Mouse (Mus musculus): ENCODE data around the gene Nupl1. TPM values are rescaled to one million over a fixed set of nuclear protein-coding genes. Genes with fewer than 3 reads are reported as not detected.

Gene Nupl1
- not detected for polyA plus RNA-seq (2014; fragmentation: Illumina TruSeq; extraction: RNeasy Lipid Tissue Mini Kit (QIAGEN cat#74804); ENCODE audit: low read depth, low replicate concordance)

DNA sequence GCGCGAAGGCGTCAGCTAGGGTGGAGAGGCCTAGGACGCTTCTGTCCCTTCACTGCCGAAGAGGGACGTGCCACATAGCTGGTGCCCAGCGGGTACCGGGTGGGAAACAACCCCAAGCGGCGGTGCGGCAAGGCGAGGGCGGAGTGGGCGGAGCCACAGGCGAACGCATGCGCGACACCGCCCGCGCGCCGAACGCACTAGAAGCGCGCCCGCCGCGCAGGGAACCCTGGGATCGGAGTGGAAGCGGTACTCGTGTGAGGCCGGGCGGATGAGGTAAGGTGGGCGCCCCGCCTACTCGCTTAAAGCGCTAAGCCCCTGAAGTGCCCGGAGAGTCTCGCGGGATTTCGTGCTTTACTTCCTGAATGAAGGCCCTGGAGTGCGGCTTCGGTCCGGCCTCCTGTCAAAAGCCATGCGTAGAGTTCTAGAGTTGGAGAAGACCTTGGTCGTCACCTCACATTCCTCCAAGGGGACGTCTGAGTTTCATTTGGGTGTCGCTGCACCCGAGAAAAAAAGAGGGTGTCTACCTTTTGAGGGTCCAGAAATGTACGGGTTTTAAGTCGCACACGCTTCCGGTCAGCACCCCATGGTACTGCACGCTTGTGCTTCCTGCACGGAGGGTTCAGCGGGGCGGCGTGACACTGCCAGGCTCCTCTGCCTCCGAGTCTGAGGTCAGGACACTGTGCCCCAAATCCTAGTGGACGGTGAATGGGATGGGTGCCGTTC is at the start of gene Nupl1, which contains the start of gene Gm49336:
Nupl1 (minus strand) TSS at position 151 of the 723 bp plus-strand sequence.
Gm49336 (minus strand) TSS at position 227 of the 723 bp plus-strand sequence.

DNA sequence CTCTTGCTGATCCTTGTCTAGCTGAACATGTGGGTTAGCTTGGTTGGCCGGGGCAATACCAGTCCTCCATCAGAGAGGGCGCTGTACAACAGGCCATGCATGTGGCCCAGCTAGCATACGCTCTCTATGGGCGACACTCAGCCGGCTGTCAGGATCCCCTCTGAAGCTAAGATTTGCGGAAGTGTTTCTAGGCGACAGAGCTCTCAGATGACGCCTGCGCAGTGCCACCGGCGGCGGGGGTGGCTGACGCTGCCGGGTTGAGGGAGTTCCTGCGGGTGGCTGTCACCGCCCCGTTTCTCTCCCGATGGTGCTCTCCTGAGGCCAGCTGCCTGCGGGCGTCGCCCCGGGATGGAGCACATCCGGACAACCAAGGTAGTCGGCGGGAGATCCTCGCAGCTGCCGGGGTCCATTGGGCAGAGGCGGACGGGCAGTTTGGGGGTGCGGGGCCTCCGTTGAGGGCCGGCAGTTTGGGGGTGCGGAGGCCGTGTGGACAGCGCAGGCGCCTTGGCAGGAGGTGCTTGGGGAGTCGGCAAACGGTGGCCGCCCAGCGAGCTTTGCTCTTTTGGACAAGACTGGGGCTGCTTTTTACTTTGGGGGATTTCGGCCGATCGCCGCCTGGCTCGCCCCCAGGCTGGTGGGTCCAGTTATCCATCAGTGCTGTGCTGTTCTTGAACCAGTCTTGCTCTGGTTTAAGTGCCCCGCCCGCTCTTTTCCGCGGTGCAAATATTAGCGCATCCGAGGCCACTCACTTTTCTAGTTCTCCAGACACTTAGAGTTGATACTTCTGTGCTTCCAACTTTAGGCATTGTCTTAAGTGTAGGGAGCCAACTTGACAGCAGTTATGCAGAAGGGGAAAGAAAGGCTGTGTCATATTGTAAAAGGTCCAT is 14.0 kb upstream of the Nupl1 start, which contains the start of gene Mtmr6:
Mtmr6 (plus strand) TSS at position 239 of the 887 bp plus-strand sequence.

DNA sequence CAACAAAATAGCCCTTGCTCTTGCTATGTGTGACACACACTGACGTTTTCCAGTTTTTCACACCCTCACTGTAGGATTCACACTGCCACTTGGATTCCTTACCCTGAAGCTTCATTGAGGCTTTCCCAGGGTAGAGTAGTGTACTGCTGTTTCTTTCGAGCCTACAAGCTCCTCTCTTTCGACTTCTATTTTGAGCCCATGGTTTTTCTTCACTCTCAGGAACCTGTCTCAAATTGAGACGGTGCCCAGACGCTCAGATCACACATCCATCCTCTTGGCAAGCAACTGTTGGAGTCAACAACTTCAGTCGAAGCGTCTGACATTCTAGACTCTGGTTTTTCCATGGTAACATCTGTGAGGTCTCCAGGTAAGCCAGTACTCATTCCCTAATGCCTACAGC is 54.3 kb downstream of the Nupl1 start, which contains the start of gene Atp8a2:
Atp8a2 (minus strand) TSS at position 296 of the 400 bp plus-strand sequence.

Other genes starting within 250 kb of the Nupl1 start
- gene Atp8a2, start 54.3 kb downstream of the Nupl1 start, polyA plus RNA-seq (2014; fragmentation: Illumina TruSeq; extraction: RNeasy Lipid Tissue Mini Kit (QIAGEN cat#74804); ENCODE audit: low read depth, low replicate concordance), result 1.5 TPM
- gene Gm49336, start 76 bp upstream of the Nupl1 start, polyA plus RNA-seq (2014; fragmentation: Illumina TruSeq; extraction: RNeasy Lipid Tissue Mini Kit (QIAGEN cat#74804); ENCODE audit: low read depth, low replicate concordance), result 27.1 TPM
- gene Mtmr6, start 13.8 kb upstream of the Nupl1 start, polyA plus RNA-seq (2014; fragmentation: Illumina TruSeq; extraction: RNeasy Lipid Tissue Mini Kit (QIAGEN cat#74804); ENCODE audit: low read depth, low replicate concordance), result 38.2 TPM
- 0.58 TPM for gene Amer2, start 121.8 kb upstream of the Nupl1 start, polyA plus RNA-seq (2014; fragmentation: Illumina TruSeq; extraction: RNeasy Lipid Tissue Mini Kit (QIAGEN cat#74804); ENCODE audit: low read depth, low replicate concordance)

Data from adipose tissue, adult 10 weeks (tissue).